Mouse (Mus musculus): ENCODE data around the gene Sez6l. TPM values are rescaled to one million over a fixed set of nuclear protein-coding genes. Genes with fewer than 3 reads are reported as not detected.
A peak's percentile ranks its signal among the peaks of the same experiment; 100 is the strongest.

Sez6l gene
- total RNA-seq, 1 experiment, result 0.13 TPM

DNA sequence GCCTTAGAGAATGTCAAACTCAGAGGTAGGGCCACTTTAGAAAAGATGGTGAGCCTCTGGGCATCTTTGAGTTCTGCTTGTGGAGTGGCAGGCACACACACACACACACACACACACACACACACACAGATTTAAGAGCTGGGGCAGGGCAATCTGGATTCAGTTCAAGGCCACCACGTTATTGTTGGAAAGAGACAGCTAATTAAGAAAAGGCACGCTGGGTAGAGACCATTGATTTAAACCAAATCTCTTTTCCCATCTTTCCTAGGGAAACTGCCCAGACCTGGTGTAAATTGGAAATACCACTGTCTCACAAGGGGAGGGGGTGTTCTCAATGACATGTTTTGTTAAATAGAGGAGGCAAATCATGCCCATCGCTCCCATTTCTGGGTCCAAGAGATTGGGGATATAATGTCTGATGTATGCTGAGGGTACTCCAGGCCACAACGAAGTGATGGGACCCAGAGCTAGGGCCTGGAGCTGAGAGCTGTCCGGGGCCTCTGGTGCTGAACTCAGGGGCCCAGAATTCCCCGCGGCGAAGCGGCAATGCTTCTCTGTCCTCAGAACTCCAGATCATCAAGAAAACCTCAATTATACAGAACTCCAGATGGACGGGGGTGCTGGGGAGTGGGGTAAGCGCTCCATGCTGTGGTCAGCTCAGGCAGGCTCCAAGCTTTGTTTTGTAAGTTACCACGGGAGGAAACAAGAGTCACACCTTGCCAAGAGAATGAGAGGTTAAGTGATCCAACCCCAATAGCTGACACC lies 1.7 kb downstream of the Sez6l start:
- in situ Hi-C loops (cut with MboI; ENCODE audit: low sequenced_read_pairs in 2 of 2, unreplicated experiment in 2 of 2), result no loop called here
- Histone ChIP-seq H3K9me3 (ENCODE audit: control insufficient read depth, insufficient read depth, low read depth, low read length) (no peaks in the 10 kb centered on the region), H3K9ac (ENCODE audit: insufficient read depth, low read depth, low read length, poor library complexity, severe bottlenecking) (no peak overlapping the region), H3K4me3 (ENCODE audit: insufficient read depth in 1 of 2, low read depth in 1 of 2, low read length in 2 of 2, poor library complexity in 1 of 2, severe bottlenecking in 1 of 2) (no peak overlapping the region), H3K4me1 (ENCODE audit: control insufficient read depth in 2 of 2, insufficient read depth in 2 of 2, low read length in 2 of 2, poor library complexity in 1 of 2) (peaks cover 0 to 8% of the 10 kb centered on the region in 2 experiments; a peak in 1 of 4 replicates), H3K27ac (ENCODE audit: insufficient read depth, low read depth, low read length, poor library complexity, severe bottlenecking) (no peak overlapping the region), H3K36me3 (ENCODE audit: control insufficient read depth, insufficient read depth, low read length, poor library complexity, severe bottlenecking) (no peaks in the 10 kb centered on the region)
- TF ChIP-seq ZNF384 (IDR thresholded peaks at IDR 0.05; ENCODE audit: low read depth, low read length), result no peak
- TF ChIP-seq MAFK (IDR thresholded peaks at IDR 0.05; ENCODE audit: insufficient read depth, low read depth, low read length), result no peak
- TF ChIP-seq CHD2 (IDR thresholded peaks at IDR 0.05; ENCODE audit: low read depth, low read length), result no peak
- no peak for TF ChIP-seq ZC3H11A (IDR thresholded peaks at IDR 0.05; ENCODE audit: borderline replicate concordance, low read depth, low read length)
- no peak for TF ChIP-seq HCFC1 (IDR thresholded peaks at IDR 0.05; ENCODE audit: borderline replicate concordance, insufficient read depth, low read length)
- no peak for DNase-seq (ENCODE audit: low read depth, low spot score)

GRCm38 (mm10) chr5:112573916-112574315 lies 3.1 kb downstream of the Sez6l start:
- no peak overlapping the region for H3K9ac ChIP-seq (ENCODE audit: insufficient read depth, low read depth, low read length, poor library complexity, severe bottlenecking)
- no peak overlapping the region for H3K27ac ChIP-seq (ENCODE audit: insufficient read depth, low read depth, low read length, poor library complexity, severe bottlenecking)
- no peaks in the 10 kb centered on the region for H3K36me3 ChIP-seq (ENCODE audit: control insufficient read depth, insufficient read depth, low read length, poor library complexity, severe bottlenecking)
- no peak overlapping the region for H3K4me3 ChIP-seq (ENCODE audit: insufficient read depth in 1 of 2, low read depth in 1 of 2, low read length in 2 of 2, poor library complexity in 1 of 2, severe bottlenecking in 1 of 2)
- peaks cover 0 to 8% of the 10 kb centered on the region in 2 experiments; a peak in 1 of 4 replicates for H3K4me1 ChIP-seq (ENCODE audit: control insufficient read depth in 2 of 2, insufficient read depth in 2 of 2, low read length in 2 of 2, poor library complexity in 1 of 2)
- no peak for DNase-seq (ENCODE audit: low read depth, low spot score)
- in situ Hi-C loops (cut with MboI; ENCODE audit: low sequenced_read_pairs in 2 of 2, unreplicated experiment in 2 of 2), result no loop called here
- TF ChIP-seq ZNF384 (IDR thresholded peaks at IDR 0.05; ENCODE audit: low read depth, low read length), result no peak
- TF ChIP-seq ZC3H11A (IDR thresholded peaks at IDR 0.05; ENCODE audit: borderline replicate concordance, low read depth, low read length), result 0 out of 2 replicates have a peak, but pooled peaks have one; percentile 7
- H3K9me3 ChIP-seq (ENCODE audit: control insufficient read depth, insufficient read depth, low read depth, low read length), result no peaks in the 10 kb centered on the region

- in situ Hi-C loops (cut with MboI; ENCODE audit: low sequenced_read_pairs in 2 of 2, unreplicated experiment in 2 of 2), result no loop called here
- Histone ChIP-seq H3K4me1 (ENCODE audit: control insufficient read depth in 2 of 2, insufficient read depth in 2 of 2, low read length in 2 of 2, poor library complexity in 1 of 2) (peaks cover 0 to 2% of the 10 kb centered on the region in 2 experiments; a peak in 1 of 4 replicates), H3K9me3 (ENCODE audit: control insufficient read depth, insufficient read depth, low read depth, low read length) (no peaks in the 10 kb centered on the region), H3K27ac (ENCODE audit: insufficient read depth, low read depth, low read length, poor library complexity, severe bottlenecking) (no peak overlapping the region), H3K9ac (ENCODE audit: insufficient read depth, low read depth, low read length, poor library complexity, severe bottlenecking) (no peak overlapping the region), H3K36me3 (ENCODE audit: control insufficient read depth, insufficient read depth, low read length, poor library complexity, severe bottlenecking) (no peaks in the 10 kb centered on the region), H3K4me3 (ENCODE audit: insufficient read depth in 1 of 2, low read depth in 1 of 2, low read length in 2 of 2, poor library complexity in 1 of 2, severe bottlenecking in 1 of 2) (no peak overlapping the region)
- no peak for DNase-seq (ENCODE audit: low read depth, low spot score)
- no peak for TF ChIP-seq ZC3H11A (IDR thresholded peaks at IDR 0.05; ENCODE audit: borderline replicate concordance, low read depth, low read length)
Observed at GRCm38 (mm10) chr5:112572217-112572616, 4.8 kb downstream of the Sez6l start.

DNA sequence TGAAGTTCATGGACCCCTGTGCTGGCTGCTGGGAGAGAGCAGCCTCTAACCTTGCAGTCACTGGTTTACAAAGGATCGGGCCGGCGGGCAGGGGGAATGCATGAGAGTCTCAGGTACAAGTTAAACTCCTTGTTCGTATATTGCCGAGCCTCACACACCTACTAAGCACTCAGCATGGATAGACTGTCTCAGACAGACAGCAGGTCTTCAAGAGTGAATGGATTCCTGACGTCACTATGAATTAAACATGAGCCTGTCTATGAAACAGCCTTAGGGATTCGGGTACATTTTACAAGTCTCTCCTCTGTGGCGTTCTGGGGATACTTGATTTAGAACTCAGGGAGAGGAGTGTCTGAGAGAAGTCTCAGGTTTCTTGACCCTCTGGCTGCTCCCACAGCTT lies 11.5 kb downstream of the Sez6l start:
- Histone ChIP-seq H3K27ac (ENCODE audit: insufficient read depth, low read depth, low read length, poor library complexity, severe bottlenecking) (no peak overlapping the region), H3K36me3 (ENCODE audit: control insufficient read depth, insufficient read depth, low read length, poor library complexity, severe bottlenecking) (no peaks in the 10 kb centered on the region), H3K4me1 (ENCODE audit: control insufficient read depth in 2 of 2, insufficient read depth in 2 of 2, low read length in 2 of 2, poor library complexity in 1 of 2) (no peaks in the 10 kb centered on the region), H3K9ac (ENCODE audit: insufficient read depth, low read depth, low read length, poor library complexity, severe bottlenecking) (no peak overlapping the region), H3K4me3 (ENCODE audit: insufficient read depth in 1 of 2, low read depth in 1 of 2, low read length in 2 of 2, poor library complexity in 1 of 2, severe bottlenecking in 1 of 2) (no peak overlapping the region), H3K9me3 (ENCODE audit: control insufficient read depth, insufficient read depth, low read depth, low read length) (no peaks in the 10 kb centered on the region)
- TF ChIP-seq CHD2 (IDR thresholded peaks at IDR 0.05; ENCODE audit: low read depth, low read length), result no peak
- TF ChIP-seq HCFC1 (IDR thresholded peaks at IDR 0.05; ENCODE audit: borderline replicate concordance, insufficient read depth, low read length), result no peak
- no peak for TF ChIP-seq ZC3H11A (IDR thresholded peaks at IDR 0.05; ENCODE audit: borderline replicate concordance, low read depth, low read length)
- TF ChIP-seq MAFK (IDR thresholded peaks at IDR 0.05; ENCODE audit: insufficient read depth, low read depth, low read length), result no peak
- no peak for TF ChIP-seq ZNF384 (IDR thresholded peaks at IDR 0.05; ENCODE audit: low read depth, low read length)
- in situ Hi-C loops (cut with MboI; ENCODE audit: low sequenced_read_pairs in 2 of 2, unreplicated experiment in 2 of 2), result no loop called here
- DNase-seq (ENCODE audit: low read depth, low spot score), result no peak

- H3K27ac ChIP-seq (ENCODE audit: insufficient read depth, low read depth, low read length, poor library complexity, severe bottlenecking), result no peak overlapping the region
- TF ChIP-seq HCFC1 (IDR thresholded peaks at IDR 0.05; ENCODE audit: borderline replicate concordance, insufficient read depth, low read length), result no peak
- TF ChIP-seq ZNF384 (IDR thresholded peaks at IDR 0.05; ENCODE audit: low read depth, low read length), result no peak
- no peak for TF ChIP-seq MAFK (IDR thresholded peaks at IDR 0.05; ENCODE audit: insufficient read depth, low read depth, low read length)
- TF ChIP-seq ZC3H11A (IDR thresholded peaks at IDR 0.05; ENCODE audit: borderline replicate concordance, low read depth, low read length), result no peak
- no peak for TF ChIP-seq CHD2 (IDR thresholded peaks at IDR 0.05; ENCODE audit: low read depth, low read length)
- DNase-seq (ENCODE audit: low read depth, low spot score), result no peak
- H3K4me1 ChIP-seq (ENCODE audit: control insufficient read depth in 2 of 2, insufficient read depth in 2 of 2, low read length in 2 of 2, poor library complexity in 1 of 2), result no peaks in the 10 kb centered on the region
- in situ Hi-C loops (cut with MboI; ENCODE audit: low sequenced_read_pairs in 2 of 2, unreplicated experiment in 2 of 2), result no loop called here
- no peaks in the 10 kb centered on the region for H3K36me3 ChIP-seq (ENCODE audit: control insufficient read depth, insufficient read depth, low read length, poor library complexity, severe bottlenecking)
- H3K9ac ChIP-seq (ENCODE audit: insufficient read depth, low read depth, low read length, poor library complexity, severe bottlenecking), result no peak overlapping the region
- H3K9me3 ChIP-seq (ENCODE audit: control insufficient read depth, insufficient read depth, low read depth, low read length), result no peaks in the 10 kb centered on the region
- H3K4me3 ChIP-seq (ENCODE audit: insufficient read depth in 1 of 2, low read depth in 1 of 2, low read length in 2 of 2, poor library complexity in 1 of 2, severe bottlenecking in 1 of 2), result no peak overlapping the region
Observed at GRCm38 (mm10) chr5:112565083-112565482, 11.9 kb downstream of the Sez6l start.

Measured in ES-E14 (cell line).